Mouse (Mus musculus) spleen, embryonic (tissue): Measurements from ENCODE around the gene Txndc11.

Experiments
- CTCF ChIA-PET: fragments of 350-600 bp; sonication (Branson Sonifier 250); formaldehyde crosslinking; loops from one replicate; lab custom pipeline; 2022; lab: Charles Lee

Gene Txndc11

GRCm38 (mm10) chr16:11068666-11069065 lies 65.8 kb downstream of the Txndc11 start:
- CTCF ChIA-PET: interaction anchor here (1.3 kb wide), 1 partner anchor 22 kb away, joined by 5 read pairs; no protein-coding TSS in a partner anchor

DNA sequence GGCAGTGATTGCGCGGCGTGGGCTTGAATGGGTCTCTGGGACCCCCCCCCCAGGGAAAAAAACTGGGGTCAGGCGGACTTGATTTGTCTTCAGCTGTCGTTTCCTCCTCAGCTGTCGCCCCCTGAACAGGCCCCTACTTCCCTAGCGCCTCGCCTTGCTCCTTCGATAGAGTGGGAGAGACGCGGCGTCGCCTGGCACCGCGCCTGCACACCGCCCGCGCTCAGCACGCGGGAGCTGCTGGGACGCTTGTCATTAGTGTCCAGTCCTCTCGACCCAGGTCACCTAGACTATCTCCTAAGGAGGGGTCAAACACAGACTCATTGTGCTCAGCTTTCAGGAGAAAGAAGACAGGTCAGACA lies 67.6 kb downstream of the Txndc11 start:
- CTCF ChIA-PET: interaction anchor here (1.8 kb wide), 1 partner anchor 10 kb away, joined by 10 read pairs; no protein-coding TSS in a partner anchor

GRCm38 (mm10) chr16:11066029-11066832 lies 68.2 kb downstream of the Txndc11 start, which contains the start of gene Litaf:
Gene Litaf (minus strand): TSS chr16:11066157.
- CTCF ChIA-PET: interaction anchor here (1.8 kb wide), 1 partner anchor 10 kb away, joined by 10 read pairs; no protein-coding TSS in a partner anchor

DNA sequence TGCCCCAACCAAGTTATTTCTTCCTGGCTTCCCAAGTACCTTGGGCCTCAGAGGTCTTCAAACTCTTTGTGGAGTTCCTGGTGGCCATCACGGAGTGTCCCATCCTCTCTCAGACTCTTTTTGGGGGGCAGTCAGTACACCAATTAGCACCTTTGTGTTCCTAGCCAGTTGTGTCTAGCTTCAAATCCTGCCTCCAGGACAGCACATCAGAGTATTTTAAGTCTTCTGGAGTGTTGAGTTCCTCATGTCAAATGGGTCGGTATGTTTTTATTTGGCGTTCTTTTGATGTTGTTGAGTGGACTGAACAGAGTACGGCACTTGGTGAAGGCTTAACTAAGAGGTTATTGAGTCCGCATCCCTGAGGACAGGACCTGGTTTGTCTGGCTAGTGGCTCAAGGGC lies 69.0 kb downstream of the Txndc11 start:
- CTCF ChIA-PET: interaction anchor here (0.7 kb wide), 1 partner anchor 9 kb away, joined by 4 read pairs; no protein-coding TSS in a partner anchor

DNA sequence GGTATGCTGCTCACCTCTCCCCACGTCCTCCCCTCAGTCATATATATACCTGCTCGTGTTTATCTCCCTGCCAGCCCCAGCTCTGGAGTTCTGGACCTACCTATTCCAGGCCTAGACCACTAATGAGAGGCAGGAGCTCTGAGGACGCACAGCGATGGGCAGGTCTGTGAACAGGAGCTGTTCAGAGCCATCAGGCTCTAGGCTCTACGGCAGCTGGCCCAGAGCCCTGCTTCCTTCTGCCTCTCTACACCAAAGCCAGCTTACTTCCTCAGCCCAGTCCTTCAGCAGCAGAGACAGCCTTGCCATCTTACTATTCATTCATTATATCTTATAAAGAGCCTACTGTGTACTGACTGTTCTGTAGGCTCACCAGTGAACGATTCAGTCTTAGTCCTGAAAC lies 69.7 kb downstream of the Txndc11 start:
- CTCF ChIA-PET: interaction anchor here (0.7 kb wide), 1 partner anchor 8 kb away, joined by 4 read pairs; no protein-coding TSS in a partner anchor

GRCm38 (mm10) chr16:11064341-11064740 lies 70.1 kb downstream of the Txndc11 start:
- CTCF ChIA-PET: no interaction called here

DNA sequence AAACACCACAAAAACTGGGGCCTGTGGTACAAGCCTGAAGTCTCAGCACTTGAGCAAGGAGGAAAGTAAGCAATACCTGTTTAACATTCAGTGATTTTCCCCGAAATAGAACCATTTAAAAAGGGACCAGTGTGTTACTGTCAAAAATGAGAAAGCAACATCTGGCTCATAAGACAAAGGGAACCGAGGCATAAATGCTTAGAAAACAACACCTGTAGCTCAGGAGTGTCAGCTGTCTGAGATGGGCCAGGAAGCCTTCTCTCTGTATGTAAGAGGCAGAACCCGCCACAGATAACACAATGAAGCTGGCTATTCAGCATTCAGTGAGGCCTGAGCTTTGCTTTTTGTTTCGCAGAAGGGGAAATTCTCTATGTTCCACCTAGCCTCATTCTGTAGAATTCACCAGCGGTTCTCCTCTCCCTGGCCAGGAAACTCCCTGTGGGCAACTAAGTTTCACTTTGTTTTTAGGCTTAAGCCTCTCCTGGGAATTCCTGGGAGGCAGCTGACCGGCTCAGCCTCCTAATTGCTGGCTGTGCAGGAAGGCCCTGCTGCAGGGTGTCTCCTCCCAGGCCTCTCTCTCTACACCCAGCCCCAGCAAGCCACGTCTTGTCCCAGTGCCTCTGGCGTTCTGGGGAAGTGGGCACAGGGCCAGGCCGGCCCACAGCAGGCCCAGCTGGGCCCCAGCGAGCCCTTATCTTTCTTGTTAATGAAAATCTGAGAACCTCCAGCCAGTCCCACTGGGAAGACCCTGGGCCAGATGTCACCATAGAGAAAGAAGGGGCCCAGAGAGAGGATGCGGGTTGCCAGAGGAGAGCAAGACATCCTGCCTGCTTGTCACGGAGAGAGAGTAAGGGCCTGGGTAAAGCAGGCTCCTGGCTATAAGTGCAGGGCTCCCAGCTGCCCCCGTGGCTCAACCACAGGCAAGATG lies 71.4 kb downstream of the Txndc11 start:
- CTCF ChIA-PET: interaction anchor here (0.7 kb wide), 1 partner anchor 24 kb away, joined by 4 read pairs; no protein-coding TSS in a partner anchor

GRCm38 (mm10) chr16:11060645-11061044 lies 73.8 kb downstream of the Txndc11 start, which contains the start of gene Snn:
Gene Snn (plus strand): TSS chr16:11060945.
- CTCF ChIA-PET: interaction anchor here (1.1 to 2.2 kb wide), 2 partner anchors 10 to 13 kb away, joined by 3 to 10 read pairs; no protein-coding TSS in a partner anchor

DNA sequence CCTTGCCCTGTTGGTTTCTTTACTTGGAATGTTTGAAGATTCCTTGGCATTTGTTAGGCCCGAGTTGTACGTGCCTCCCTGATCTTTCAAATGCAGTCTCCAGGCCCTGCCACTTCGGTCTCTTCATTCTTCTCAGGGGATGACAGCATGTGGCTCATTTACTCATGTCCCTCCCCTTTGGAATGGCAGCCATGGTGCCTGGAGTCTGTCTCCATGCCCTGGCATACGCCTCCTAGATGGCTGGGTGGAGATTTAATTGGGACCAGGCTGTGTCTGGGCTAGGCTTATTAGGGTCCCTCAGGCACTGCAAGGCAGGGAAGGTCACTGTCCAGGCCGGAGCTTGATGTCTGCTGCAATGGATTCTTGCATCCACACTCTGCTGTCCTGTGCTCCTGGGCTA lies 78.5 kb downstream of the Txndc11 start:
- CTCF ChIA-PET: interaction anchor here (1.3 kb wide), 1 partner anchor 9 kb away, joined by 4 read pairs; no protein-coding TSS in a partner anchor

DNA sequence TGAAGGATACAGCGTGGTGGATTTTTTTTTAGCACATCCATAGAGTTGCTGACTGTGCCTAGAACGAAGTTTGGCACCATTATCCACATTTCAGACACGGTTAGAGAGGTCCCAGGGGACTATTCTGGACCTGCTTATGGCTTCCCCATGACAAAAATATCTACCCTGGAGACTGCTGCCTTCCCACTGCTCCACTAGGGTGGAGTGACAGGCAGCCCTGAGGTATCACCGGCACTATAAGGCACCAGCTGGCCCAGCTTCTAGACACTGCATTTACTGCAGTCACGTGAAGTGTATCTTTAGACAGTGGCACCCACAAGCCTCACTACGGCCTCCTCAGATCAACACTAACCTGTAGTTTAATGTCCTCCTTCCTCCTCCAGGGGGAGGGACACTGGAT lies 79.6 kb downstream of the Txndc11 start:
- CTCF ChIA-PET: interaction anchor here (1.1 kb wide), 1 partner anchor 20 kb away, joined by 3 read pairs; no protein-coding TSS in a partner anchor

- CTCF ChIA-PET: interaction anchor here (1.1 kb wide), 1 partner anchor 20 kb away, joined by 3 read pairs; no protein-coding TSS in a partner anchor
Measured at GRCm38 (mm10) chr16:11054409-11054808, 80.0 kb downstream of the Txndc11 start.

GRCm38 (mm10) chr16:11051134-11051533 lies 83.3 kb downstream of the Txndc11 start:
- CTCF ChIA-PET: no interaction called here

DNA sequence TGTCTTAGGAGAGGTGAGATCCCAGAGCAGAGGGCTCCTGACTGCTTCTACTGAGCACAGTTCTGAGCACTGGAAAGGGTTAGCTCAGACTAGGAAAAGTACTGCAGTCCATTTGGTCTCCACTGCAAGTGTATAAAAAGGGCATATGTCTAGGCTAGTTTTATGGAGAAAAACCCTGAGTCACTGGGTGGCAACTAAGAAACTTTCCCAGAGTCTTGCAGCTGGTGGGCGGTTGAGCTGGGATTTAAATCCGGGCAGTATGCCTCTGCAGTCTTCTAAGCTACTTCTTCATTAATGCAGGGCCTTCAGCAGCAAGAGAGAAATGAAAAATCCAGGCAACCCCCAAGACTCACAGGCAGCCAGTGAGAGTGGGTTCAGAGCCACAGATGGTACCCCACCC lies 84.2 kb downstream of the Txndc11 start:
- CTCF ChIA-PET: no interaction called here

DNA sequence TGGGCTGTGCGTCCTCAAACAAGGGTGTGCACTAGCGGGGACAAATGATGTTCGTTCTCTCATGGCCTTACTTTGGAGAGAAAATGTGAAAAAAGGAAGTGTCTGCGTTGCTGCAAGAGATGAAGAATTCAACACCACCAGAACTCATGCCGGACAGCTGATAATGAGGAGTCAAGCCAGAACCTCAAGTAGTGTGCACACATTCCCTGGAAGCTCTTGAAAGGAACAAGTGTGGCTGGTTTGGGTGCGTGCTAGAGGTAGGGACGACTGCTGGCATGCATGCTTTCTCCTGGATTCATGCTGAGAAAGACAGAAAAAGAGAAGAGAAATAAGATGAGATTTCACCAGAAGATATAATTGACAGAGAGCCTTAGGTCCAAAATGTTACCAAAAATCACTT lies 87.3 kb downstream of the Txndc11 start:
- CTCF ChIA-PET: interaction anchor here (0.8 kb wide), 1 partner anchor 11 kb away, joined by 4 read pairs; no protein-coding TSS in a partner anchor

DNA sequence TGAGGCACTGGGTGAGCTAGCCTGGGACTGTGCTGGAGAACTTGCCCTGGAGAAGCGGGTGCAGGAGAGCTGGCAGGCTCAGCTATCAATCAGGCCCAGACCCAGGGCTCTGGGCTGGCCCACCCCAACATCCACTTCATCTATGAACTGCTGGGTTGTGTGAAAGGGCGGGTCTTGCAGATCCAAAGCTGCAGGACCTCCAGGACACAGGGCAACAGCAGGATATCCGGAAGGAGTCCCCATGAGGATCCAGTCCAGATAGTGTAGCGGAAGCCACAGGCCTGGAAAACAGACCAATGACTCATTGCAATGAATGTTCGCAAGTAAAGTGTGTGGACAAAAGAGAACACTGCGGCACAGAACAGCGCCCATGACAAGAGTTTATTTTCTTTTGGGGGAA lies 88.0 kb downstream of the Txndc11 start:
- CTCF ChIA-PET: interaction anchor here (1.1 kb wide), 1 partner anchor 40 kb away, joined by 4 read pairs; no protein-coding TSS in a partner anchor

GRCm38 (mm10) chr16:11043239-11043638 lies 91.2 kb downstream of the Txndc11 start:
- CTCF ChIA-PET: no interaction called here

DNA sequence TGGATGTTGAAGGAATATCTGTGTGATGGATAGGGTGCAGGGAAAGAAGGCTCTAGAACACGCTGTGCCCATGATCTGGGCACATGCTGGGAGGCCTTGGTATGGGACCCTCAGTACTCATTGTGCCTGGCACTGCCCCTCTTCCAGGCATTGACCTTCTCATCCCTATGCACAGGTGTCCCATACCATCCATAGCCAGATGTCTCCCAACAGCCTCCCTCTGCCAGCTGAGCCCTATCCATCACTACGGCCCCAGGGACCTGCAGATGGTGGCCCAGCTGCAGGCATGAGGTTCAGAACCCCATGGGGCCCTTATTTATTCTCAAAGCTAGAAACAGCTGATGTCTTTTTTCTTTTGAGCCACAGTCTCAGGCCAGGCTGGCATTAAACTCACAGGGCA lies 93.8 kb downstream of the Txndc11 start:
- CTCF ChIA-PET: no interaction called here

DNA sequence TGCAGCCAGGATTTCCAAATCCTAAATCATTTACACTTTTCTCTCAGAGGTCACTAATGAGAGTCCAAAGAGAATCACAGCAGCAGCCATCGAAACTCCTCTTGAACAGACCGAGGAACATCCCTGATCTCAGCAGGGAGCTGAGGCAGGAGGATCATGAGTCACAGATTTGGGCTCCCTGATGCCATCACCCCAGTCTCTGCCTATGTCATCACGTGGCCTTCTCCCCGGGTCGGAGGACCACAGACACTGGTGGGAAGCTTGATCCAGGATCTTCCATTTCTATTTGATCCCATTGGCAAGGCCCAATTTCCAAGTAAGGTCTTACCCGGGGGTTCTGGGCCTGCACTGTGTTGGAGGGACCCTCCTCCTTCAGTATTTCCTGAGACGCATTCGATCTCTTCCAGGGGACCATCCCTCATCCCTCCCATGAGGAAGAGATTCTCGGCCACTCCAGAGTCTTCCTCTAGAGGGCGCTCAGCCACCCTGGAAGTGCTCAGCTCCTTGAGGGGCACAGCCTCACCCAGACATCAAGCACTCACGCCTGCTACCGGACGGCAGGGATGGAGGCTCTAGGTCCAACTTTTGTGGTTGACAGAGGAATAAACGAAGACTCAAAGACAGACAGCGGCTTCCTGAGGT lies 98.5 kb downstream of the Txndc11 start:
- CTCF ChIA-PET: interaction anchor here (0.6 to 3.0 kb wide), 10 partner anchors 34 to 177 kb away, joined by 3 to 12 read pairs (median 4); no protein-coding TSS in a partner anchor

DNA sequence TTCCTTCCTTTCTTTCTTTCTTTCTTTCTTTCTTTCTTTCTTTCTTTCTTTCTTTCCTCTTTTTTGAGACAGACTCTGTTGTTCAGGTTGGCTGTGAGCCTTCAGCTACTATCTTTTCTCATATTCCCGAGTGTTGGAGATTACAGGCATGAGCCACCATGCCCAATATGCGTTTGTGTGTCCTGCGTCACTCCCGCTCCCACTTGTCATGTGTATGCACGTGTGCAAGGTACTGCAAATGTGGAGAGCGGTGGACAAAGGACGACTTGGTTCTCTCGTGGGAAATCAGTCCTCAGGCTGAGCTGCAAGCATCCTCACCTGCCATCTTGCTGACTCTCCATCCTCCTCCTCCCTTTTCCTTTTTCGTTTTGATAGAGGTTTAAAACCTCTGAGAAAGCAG lies 99.2 kb downstream of the Txndc11 start:
- CTCF ChIA-PET: interaction anchor here (1.0 to 3.0 kb wide), 7 partner anchors 51 to 165 kb away, joined by 3 to 12 read pairs (median 4); no protein-coding TSS in a partner anchor

DNA sequence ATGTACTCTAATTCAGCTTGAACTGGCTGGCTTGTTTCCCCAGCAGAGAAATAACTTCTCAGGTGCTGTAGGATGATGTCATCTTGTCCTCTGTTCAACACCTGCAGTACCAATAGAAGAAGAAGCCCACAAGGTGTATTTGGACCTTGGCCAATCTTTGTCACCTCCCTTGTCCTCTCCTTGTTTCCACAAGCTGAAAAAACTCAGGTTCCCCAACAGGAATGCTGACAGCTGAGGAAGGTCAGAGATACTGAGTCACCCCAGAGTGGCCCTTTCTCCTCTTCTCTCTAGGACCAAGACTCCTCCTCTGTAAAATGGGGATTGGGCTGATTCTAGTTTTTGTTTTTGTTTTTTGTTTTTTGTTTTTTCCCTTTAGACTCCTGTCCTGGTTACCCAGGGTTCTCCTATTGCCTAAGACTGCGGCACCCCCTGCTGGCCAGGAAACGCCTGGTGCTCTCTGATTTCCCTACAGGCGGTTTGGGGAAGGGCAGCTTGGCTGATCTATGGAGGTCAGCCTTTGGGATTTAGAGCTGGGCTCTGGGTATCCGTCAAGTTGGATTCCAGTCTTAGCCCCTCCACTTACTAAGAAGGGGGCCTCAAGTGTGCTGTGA lies 100.2 kb downstream of the Txndc11 start:
- CTCF ChIA-PET: interaction anchor here (0.5 to 3.0 kb wide), 9 partner anchors 13 to 244 kb away, joined by 3 to 12 read pairs (median 3); no protein-coding TSS in a partner anchor
